Mouse (Mus musculus): ENCODE measurements around the gene Hoxb13.

Gene Hoxb13

GRCm38 (mm10) chr11:96189810-96190522, 4.2 kb upstream of the Hoxb13 start:
- no peak for DNase-seq (ENCODE audit: low spot score)

GRCm38 (mm10) chr11:96191132-96191531, 3.0 kb upstream of the Hoxb13 start:
- no peak for DNase-seq (ENCODE audit: low spot score)

- no peak for DNase-seq (ENCODE audit: low spot score)
Measured at GRCm38 (mm10) chr11:96194401-96194710, 240 bp downstream of the Hoxb13 start.

GRCm38 (mm10) chr11:96194961-96195640, 985 bp downstream of the Hoxb13 start:
- no peak for DNase-seq (ENCODE audit: low spot score)

- no peak for DNase-seq (ENCODE audit: low spot score)
Measured at GRCm38 (mm10) chr11:96195769-96196280, 1.7 kb downstream of the Hoxb13 start.

- peak; percentile 65 for DNase-seq (ENCODE audit: low spot score)
Measured at GRCm38 (mm10) chr11:96198642-96199041, 4.5 kb downstream of the Hoxb13 start.

GRCm38 (mm10) chr11:96199181-96200086, 5.3 kb downstream of the Hoxb13 start:
- DNase-seq (ENCODE audit: low spot score), result no peak

- peak; percentile 42 for DNase-seq (ENCODE audit: low spot score)
Measured at GRCm38 (mm10) chr11:96200183-96200655, 6.1 kb downstream of the Hoxb13 start.

- DNase-seq (ENCODE audit: low spot score), result no peak
Measured at GRCm38 (mm10) chr11:96201741-96202140, 7.6 kb downstream of the Hoxb13 start.

- DNase-seq (ENCODE audit: low spot score), result no peak
Measured at GRCm38 (mm10) chr11:96202401-96203081, 8.4 kb downstream of the Hoxb13 start.

- DNase-seq (ENCODE audit: low spot score), result peak; percentile 44
Measured at GRCm38 (mm10) chr11:96203182-96203788, 9.2 kb downstream of the Hoxb13 start.

GRCm38 (mm10) chr11:96203789-96204186, 9.7 kb downstream of the Hoxb13 start:
- DNase-seq (ENCODE audit: low spot score), result no peak

GRCm38 (mm10) chr11:96204351-96204750, 10.2 kb downstream of the Hoxb13 start:
- DNase-seq (ENCODE audit: low spot score), result no peak

- no peak for DNase-seq (ENCODE audit: low spot score)
Measured at GRCm38 (mm10) chr11:96205426-96206131, 11.5 kb downstream of the Hoxb13 start.

- DNase-seq (ENCODE audit: low spot score), result no peak
Measured at GRCm38 (mm10) chr11:96223813-96224212, 29.7 kb downstream of the Hoxb13 start.

- no peak for DNase-seq (ENCODE audit: low spot score)
Measured at GRCm38 (mm10) chr11:96227676-96228075, 33.6 kb downstream of the Hoxb13 start.

GRCm38 (mm10) chr11:96234906-96235305, 40.8 kb downstream of the Hoxb13 start:
- peak; percentile 73 for DNase-seq (ENCODE audit: low spot score)

GRCm38 (mm10) chr11:96240211-96240610, 46.1 kb downstream of the Hoxb13 start:
- DNase-seq (ENCODE audit: low spot score), result peak; percentile 70

Data from testis, postnatal 10 days (tissue).